Mouse (Mus musculus): ENCODE measurements around the gene Pbx1.

The Pbx1 gene

GRCm38 (mm10) chr1:168268751-168269623, 163.1 kb downstream of the Pbx1 start:
- no peak for DNase-seq (ENCODE audit: low spot score)

- DNase-seq (ENCODE audit: low spot score): no peak
These were observed 163.8 kb downstream of the Pbx1 start for GRCm38 (mm10) chr1:168268224-168268623.

GRCm38 (mm10) chr1:168265594-168266390, 166.3 kb downstream of the Pbx1 start:
- no peak for DNase-seq (ENCODE audit: low spot score)

GRCm38 (mm10) chr1:168265090-168265489, 167.0 kb downstream of the Pbx1 start:
- no peak for DNase-seq (ENCODE audit: low spot score)

GRCm38 (mm10) chr1:168260391-168260790, 171.7 kb downstream of the Pbx1 start:
- no peak for DNase-seq (ENCODE audit: low spot score)

DNA sequence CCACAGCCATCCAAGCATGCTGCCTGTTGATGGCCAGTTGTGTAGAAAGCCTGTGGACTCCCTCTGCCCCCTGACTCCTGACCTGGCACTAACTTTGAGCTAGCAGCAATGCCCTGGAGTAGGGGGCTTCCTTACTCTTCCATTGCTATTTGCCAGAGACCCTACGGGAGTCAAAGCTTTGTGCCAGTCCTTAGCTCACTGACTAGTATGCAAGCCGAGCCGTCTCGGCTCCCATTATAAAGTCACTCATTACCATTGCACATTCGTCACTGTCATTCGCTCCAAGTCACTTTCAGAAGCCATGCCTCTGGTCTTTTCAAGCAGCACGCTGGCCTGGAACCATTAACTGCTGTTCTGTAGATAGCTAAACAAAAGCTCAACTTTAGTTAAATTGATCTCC, 173.2 kb downstream of the Pbx1 start:
- peak; percentile 67 for DNase-seq (ENCODE audit: low spot score)

- no peak for DNase-seq (ENCODE audit: low spot score)
These were observed 176.6 kb downstream of the Pbx1 start for GRCm38 (mm10) chr1:168255347-168255908.

DNA sequence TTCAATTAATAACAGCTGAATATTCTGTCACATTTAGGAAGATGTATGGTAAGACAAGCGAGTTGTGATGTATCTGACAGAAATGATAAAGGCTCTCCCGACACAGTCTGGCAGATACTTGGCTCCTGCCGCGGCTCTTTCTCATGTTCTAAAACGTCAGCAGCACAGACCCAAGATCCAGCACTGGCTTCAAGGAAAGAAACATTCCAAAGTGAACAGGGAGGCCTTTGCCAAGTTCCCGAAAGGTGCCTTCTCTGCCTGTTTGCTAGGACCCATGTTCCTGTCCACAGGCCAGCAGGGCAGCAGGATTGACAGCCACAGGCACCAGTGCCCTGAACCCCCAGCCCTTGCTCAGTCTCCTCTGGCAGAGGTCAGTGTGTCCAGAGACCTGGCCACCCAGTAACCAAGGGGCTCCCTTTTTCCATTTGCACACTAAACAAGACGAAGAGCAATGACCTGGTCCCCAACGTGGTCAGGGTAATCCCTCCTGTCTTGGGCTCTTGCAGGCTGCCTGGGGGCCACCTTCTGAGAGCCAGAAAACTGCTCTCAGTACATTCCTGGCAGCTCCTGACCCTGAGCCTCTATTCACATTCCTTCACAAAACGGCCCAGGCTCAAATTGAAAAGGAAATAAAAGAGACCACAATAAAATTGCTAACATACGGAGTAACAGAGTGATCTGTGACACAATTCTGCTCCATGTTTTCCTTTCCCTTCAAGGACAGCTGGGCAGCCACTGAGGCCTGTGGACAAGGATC, 184.9 kb downstream of the Pbx1 start:
- DNase-seq (ENCODE audit: low spot score): no peak

- DNase-seq (ENCODE audit: low spot score): no peak
These were observed 186.5 kb downstream of the Pbx1 start for GRCm38 (mm10) chr1:168245539-168245938.

GRCm38 (mm10) chr1:168243759-168244158, 188.3 kb downstream of the Pbx1 start:
- DNase-seq (ENCODE audit: low spot score): no peak

GRCm38 (mm10) chr1:168243068-168243467, 189.0 kb downstream of the Pbx1 start:
- no peak for DNase-seq (ENCODE audit: low spot score)

- no peak for DNase-seq (ENCODE audit: low spot score)
These were observed 190.8 kb downstream of the Pbx1 start for GRCm38 (mm10) chr1:168241316-168241715.

GRCm38 (mm10) chr1:168240846-168241245, 191.2 kb downstream of the Pbx1 start:
- DNase-seq (ENCODE audit: low spot score): no peak

DNA sequence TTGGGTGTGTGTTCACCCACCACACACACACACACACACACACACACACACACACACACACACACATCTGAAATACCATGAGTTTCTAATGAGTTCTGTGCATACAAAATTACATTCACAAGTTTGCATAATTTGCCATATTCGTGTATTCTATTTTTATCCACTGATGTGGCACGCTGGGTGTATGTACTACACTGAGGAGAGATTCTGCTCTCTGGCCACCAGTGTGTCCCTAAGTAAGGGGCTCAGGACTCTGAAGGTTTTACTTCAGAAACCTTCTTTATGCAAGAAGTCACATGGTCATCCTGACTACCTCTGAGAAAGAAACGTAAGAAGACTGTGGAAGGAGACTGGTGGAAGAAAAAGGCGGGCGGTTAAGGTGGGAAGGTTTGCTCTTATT, 191.7 kb downstream of the Pbx1 start:
- DNase-seq (ENCODE audit: low spot score): no peak

GRCm38 (mm10) chr1:168236101-168236500, 196.0 kb downstream of the Pbx1 start:
- no peak for DNase-seq (ENCODE audit: low spot score)

DNA sequence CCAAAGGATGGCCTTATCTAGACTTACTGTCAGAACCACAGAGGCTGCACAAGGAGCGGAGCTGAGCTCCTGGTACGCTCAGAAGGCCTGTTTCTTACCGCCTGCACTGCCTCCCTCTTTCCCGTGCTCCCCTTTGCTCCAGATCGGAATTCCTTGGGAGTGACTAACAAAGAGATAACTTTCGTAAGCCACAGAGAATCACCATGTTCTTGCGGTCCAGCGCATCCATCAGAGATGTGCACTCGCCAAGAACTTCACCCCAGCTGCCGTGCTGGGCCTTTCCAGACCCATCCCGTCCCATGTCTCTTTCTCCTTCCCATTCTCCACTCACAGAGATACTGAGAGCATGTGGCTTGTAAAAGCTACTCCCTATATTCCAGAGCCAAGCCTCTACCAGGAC, 197.7 kb downstream of the Pbx1 start:
- DNase-seq (ENCODE audit: low spot score): no peak

- DNase-seq (ENCODE audit: low spot score): no peak
These were observed 198.9 kb downstream of the Pbx1 start for GRCm38 (mm10) chr1:168233182-168233581.

- DNase-seq (ENCODE audit: low spot score): no peak
These were observed 200.3 kb downstream of the Pbx1 start for GRCm38 (mm10) chr1:168231548-168232429.

DNA sequence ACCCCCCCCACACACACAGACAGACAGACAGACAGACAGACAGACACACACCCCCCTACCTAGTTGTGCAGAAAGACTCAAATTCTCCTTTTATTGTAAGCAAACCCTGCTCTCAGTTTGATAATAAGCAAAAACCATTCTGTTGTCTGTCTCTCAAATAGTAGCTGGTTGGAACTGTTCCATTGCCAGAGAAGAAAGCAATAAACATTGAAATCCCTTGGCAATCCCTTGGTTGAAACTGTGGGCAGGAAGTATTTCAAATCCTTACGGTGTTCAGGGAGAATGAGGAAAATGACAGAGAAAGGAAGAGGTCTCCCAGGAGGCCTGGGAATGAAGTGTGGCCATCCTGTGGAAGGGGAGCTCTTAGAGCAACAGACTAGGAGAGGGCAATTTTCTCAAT, 201.2 kb downstream of the Pbx1 start:
- no peak for DNase-seq (ENCODE audit: low spot score)

DNA sequence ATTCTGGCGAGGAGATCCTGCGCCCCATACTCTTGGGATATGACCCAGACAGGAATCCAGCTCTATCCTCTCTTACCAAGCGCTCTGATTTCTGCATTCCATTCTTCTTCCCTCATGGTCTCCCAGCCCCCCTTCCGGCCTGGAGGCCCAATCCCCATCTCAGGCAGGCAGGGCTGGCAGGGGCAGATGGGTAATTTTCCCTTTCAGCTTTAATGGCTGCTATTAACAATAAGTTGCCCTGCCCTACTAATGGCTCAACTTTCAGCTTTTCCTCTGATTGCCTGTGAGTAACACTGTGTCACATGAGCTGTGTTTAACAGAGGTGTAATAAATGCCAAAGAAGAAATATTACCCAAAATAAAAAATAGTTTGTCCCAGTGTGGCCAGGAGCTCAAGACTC, 201.9 kb downstream of the Pbx1 start:
- peak; percentile 46 for DNase-seq (ENCODE audit: low spot score)
